Mouse (Mus musculus): ENCODE data around the gene Ppm1k. TPM values are rescaled to one million over a fixed set of nuclear protein-coding genes. Genes with fewer than 3 reads are reported as not detected.

Gene Ppm1k
- polyA plus RNA-seq, 1 experiment: 20.7 TPM

DNA sequence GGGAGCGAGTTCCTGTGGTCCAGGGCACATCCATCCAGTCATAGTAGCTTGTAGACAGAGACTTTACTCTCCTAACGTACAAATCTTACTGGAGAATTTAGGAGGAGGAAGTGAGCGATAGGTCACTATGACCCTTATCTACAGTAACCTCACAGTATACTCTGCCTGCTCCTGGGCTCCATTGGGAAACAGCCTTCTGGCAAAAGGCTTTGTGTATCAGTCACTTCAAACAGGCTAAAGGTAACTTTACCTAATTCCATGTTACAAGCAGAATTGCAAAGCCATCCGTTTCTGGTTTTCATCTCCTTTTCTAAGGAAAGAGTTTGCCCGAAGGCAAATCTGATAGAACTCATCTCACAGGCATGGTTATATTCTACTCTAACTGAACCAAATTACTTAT, 2.6 kb upstream of the Ppm1k start:
- no peak overlapping the region for H3K4me3 ChIP-seq (replicated peaks; ENCODE audit: insufficient read depth, low read depth, low read length)
- H3K4me1 ChIP-seq (ENCODE audit: control insufficient read depth, insufficient read depth, low read length): no peaks in the 10 kb centered on the region
- 95% methylated on average over 5 of the region's 5 CpGs for WGBS
- H3K27me3 ChIP-seq (ENCODE audit: control insufficient read depth, insufficient read depth, low read length): no peaks in the 10 kb centered on the region
- H3K27ac ChIP-seq (ENCODE audit: insufficient read depth, low read length): no peak overlapping the region
- DNase-seq: no peak
- TF ChIP-seq CTCF (IDR thresholded peaks at IDR 0.05; ENCODE audit: borderline replicate concordance, insufficient read depth, low read depth, low read length) (no peak), POLR2A (IDR thresholded peaks at IDR 0.05; ENCODE audit: borderline replicate concordance, insufficient read depth, low read length) (no peak)

DNA sequence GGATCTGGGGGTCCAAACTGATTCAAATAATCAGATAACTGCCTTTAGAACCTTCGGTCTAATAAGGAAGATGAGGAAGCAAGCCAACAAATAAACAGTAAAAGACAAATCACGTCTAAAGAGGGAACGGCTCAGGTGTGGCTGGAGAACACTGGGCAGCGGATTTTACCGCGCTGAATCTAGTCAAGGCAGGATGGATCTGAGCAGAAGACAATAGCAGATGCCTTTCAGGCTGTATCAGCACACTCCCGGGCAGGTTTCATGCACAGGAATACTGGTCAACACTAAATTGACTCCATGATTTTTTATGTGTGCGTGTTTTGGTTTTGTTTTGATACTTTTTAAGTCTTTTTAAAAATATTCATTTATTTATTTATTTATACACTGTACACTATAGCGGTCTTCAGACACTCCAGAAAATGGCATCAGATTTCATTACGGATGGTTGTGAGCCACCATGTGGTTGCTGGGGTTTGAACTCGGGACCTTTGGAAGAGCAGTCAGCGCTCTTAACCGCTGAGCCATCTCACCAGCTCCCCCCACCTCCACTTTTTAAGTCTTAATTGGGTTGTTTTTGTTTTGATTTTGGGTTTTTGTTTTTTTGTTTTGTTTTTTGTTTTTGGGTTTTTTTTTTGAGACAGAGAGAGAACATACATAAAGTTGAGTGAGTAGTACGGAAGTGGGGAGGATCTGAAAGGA, 852 bp upstream of the Ppm1k start:
- H3K27ac ChIP-seq (ENCODE audit: insufficient read depth, low read length): no peak overlapping the region
- no peak for TF ChIP-seq POLR2A (IDR thresholded peaks at IDR 0.05; ENCODE audit: borderline replicate concordance, insufficient read depth, low read length)
- no peak for TF ChIP-seq CTCF (IDR thresholded peaks at IDR 0.05; ENCODE audit: borderline replicate concordance, insufficient read depth, low read depth, low read length)
- 9% methylated on average over 14 of the region's 14 CpGs for WGBS
- peak; percentile 44 to 47 for DNase-seq
- peaks cover 3% of the 10 kb centered on the region; the same call in 1 of the 2 replicates for H3K4me1 ChIP-seq (ENCODE audit: control insufficient read depth, insufficient read depth, low read length)
- no peaks in the 10 kb centered on the region for H3K27me3 ChIP-seq (ENCODE audit: control insufficient read depth, insufficient read depth, low read length)
- peak overlapping the region; percentile 88 for H3K4me3 ChIP-seq (replicated peaks; ENCODE audit: insufficient read depth, low read depth, low read length)

DNA sequence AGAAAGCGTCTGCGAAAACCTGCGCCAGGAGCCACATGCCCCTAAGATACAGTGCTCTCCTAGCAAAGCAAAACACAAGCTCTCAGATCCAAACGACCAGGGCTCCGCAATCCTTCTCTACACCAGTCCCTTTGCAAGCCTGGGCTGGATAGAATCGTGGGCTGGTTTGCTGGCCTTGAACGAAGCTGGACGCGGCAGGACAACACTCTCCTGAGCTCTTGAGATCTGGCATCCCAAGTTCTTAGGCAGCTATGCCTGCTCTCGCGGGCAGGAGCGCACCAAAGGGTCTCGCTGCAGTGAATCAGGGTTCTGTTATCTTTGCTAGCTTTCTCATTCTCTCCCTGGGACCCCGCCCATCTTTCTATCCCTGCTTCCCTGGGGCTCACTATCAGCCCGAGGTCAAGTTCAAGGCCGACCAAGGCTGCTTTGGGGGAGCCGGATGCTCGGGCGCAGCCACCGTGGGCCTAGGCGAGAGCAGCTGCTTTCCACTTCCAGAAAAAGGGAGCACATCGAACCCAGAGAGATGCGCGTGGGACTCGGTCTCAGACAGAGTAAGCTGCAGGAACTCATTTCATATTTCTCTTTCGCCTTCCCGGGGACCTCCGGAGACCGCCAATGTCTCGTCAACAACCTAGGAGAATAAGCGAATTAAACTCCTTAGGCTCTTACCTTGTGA, 519 bp downstream of the Ppm1k start:
- H3K4me1 ChIP-seq (ENCODE audit: control insufficient read depth, insufficient read depth, low read length): peaks cover 3% of the 10 kb centered on the region; the same call in 1 of the 2 replicates
- WGBS: under 1% methylated on average over 31 of the region's 31 CpGs
- TF ChIP-seq CTCF (IDR thresholded peaks at IDR 0.05; ENCODE audit: borderline replicate concordance, insufficient read depth, low read depth, low read length) (no peak), POLR2A (IDR thresholded peaks at IDR 0.05; ENCODE audit: borderline replicate concordance, insufficient read depth, low read length) (no peak)
- DNase-seq: peak; percentile 57 to 69
- H3K4me3 ChIP-seq (replicated peaks; ENCODE audit: insufficient read depth, low read depth, low read length): peak overlapping the region; percentile 88
- peak overlapping the region; percentile 68 for H3K27ac ChIP-seq (ENCODE audit: insufficient read depth, low read length)
- no peaks in the 10 kb centered on the region for H3K27me3 ChIP-seq (ENCODE audit: control insufficient read depth, insufficient read depth, low read length)

DNA sequence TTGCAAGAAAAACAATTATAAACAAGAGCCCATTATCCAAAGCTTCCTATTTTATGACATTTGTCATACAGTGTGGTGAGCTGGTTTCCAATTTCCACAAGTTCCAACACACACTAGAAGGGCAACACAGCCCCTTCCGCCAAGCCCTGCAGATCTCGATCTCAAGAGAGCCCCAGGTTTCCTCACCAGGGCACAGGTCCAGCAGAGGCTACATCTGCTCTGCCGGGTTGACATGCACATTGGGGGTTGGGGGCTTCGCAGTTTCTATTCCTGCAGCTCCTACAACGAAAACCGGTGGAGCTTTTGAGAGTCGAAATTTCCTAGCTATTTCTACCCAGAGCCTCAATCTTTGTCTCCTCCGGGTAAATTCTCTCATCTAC, 1.0 kb downstream of the Ppm1k start:
- H3K4me3 ChIP-seq (replicated peaks; ENCODE audit: insufficient read depth, low read depth, low read length): peak overlapping the region; percentile 88
- 0% methylated on average over 8 of the region's 8 CpGs for WGBS
- DNase-seq: peak in 1 of 2 experiments; percentile 45
- TF ChIP-seq CTCF (IDR thresholded peaks at IDR 0.05; ENCODE audit: borderline replicate concordance, insufficient read depth, low read depth, low read length) (no peak), POLR2A (IDR thresholded peaks at IDR 0.05; ENCODE audit: borderline replicate concordance, insufficient read depth, low read length) (no peak)
- H3K27ac ChIP-seq (ENCODE audit: insufficient read depth, low read length): peak overlapping the region; percentile 68; the same call in 1 of the 2 replicates
- H3K4me1 ChIP-seq (ENCODE audit: control insufficient read depth, insufficient read depth, low read length): peaks cover 3% of the 10 kb centered on the region; the same call in 1 of the 2 replicates
- no peaks in the 10 kb centered on the region for H3K27me3 ChIP-seq (ENCODE audit: control insufficient read depth, insufficient read depth, low read length)

DNA sequence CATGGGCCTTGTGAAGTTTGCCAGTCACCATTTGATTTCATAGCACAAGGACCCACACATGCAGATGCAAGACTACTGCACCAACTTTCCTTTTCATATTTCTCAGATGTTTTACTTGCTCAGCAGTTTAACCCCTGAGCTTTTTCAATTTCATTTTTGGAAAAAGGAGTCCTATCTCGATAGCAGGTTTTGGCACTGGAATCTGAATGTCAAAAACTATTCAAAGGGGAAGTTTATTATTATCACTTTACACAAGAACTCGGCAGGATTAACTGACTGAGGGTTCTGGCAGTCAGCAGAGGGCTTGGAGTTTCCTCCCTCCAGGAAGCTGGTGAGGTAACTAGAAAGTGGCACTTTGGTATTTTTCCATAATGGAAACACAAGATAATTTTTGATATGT, 1.9 kb downstream of the Ppm1k start:
- 8% methylated on average over 2 of the region's 2 CpGs for WGBS
- no peak for TF ChIP-seq POLR2A (IDR thresholded peaks at IDR 0.05; ENCODE audit: borderline replicate concordance, insufficient read depth, low read length)
- no peak for TF ChIP-seq CTCF (IDR thresholded peaks at IDR 0.05; ENCODE audit: borderline replicate concordance, insufficient read depth, low read depth, low read length)
- Histone ChIP-seq H3K27ac (ENCODE audit: insufficient read depth, low read length) (no peak overlapping the region), H3K4me1 (ENCODE audit: control insufficient read depth, insufficient read depth, low read length) (peaks cover 3% of the 10 kb centered on the region; the same call in 1 of the 2 replicates), H3K27me3 (ENCODE audit: control insufficient read depth, insufficient read depth, low read length) (no peaks in the 10 kb centered on the region), H3K4me3 (replicated peaks; ENCODE audit: insufficient read depth, low read depth, low read length) (peak overlapping the region; percentile 45)
- DNase-seq: no peak

DNA sequence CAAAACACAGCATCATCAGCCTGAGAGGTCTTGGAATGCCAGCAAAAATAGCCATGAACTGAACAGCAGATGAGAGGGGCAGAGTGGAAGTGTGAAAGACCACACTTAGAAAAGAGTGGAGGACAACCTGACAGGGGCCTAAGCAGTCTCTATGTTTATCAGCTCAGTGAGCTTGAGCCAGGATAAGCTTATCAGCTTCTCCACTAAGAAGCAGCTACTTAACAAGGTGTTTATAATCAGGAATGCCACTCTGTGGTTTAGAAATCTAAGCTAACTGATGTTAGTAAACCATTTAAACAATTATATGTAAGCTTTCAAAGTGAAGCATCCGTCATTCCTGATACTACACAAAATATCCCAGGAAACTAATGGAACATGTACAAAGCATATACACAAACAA, 3.2 kb downstream of the Ppm1k start:
- 91% methylated on average over 1 of the region's 1 CpGs for WGBS
- Histone ChIP-seq H3K4me1 (ENCODE audit: control insufficient read depth, insufficient read depth, low read length) (peaks cover 3% of the 10 kb centered on the region; the same call in 1 of the 2 replicates), H3K27ac (ENCODE audit: insufficient read depth, low read length) (no peak overlapping the region), H3K27me3 (ENCODE audit: control insufficient read depth, insufficient read depth, low read length) (no peaks in the 10 kb centered on the region), H3K4me3 (replicated peaks; ENCODE audit: insufficient read depth, low read depth, low read length) (no peak overlapping the region)
- DNase-seq: no peak
- TF ChIP-seq CTCF (IDR thresholded peaks at IDR 0.05; ENCODE audit: borderline replicate concordance, insufficient read depth, low read depth, low read length) (no peak), POLR2A (IDR thresholded peaks at IDR 0.05; ENCODE audit: borderline replicate concordance, insufficient read depth, low read length) (no peak)

DNA sequence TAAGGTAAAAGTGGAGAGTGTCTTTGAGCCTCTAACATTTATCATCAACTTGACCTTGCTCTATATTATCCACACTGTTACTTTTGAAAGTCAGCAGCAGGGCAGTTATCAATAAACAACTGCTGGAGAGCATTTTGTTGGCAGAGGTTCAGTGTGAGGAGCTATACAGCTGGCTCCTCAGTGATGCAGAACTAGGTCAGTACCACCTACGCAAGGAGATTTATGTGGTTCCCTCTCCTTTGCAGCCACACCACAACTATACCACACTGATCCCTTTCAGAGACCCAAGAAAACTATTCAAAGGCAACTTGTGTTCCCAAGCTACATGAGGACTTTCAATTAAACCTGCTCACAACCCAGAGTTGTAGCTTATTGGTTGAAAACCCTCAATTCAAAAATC, 3.8 kb downstream of the Ppm1k start:
- no peak for DNase-seq
- TF ChIP-seq POLR2A (IDR thresholded peaks at IDR 0.05; ENCODE audit: borderline replicate concordance, insufficient read depth, low read length): no peak
- no peak for TF ChIP-seq CTCF (IDR thresholded peaks at IDR 0.05; ENCODE audit: borderline replicate concordance, insufficient read depth, low read depth, low read length)
- no peak overlapping the region for H3K27ac ChIP-seq (ENCODE audit: insufficient read depth, low read length)
- WGBS: 38% methylated on average over 1 of the region's 1 CpGs
- peaks cover 3% of the 10 kb centered on the region; the same call in 1 of the 2 replicates for H3K4me1 ChIP-seq (ENCODE audit: control insufficient read depth, insufficient read depth, low read length)
- no peaks in the 10 kb centered on the region for H3K27me3 ChIP-seq (ENCODE audit: control insufficient read depth, insufficient read depth, low read length)
- no peak overlapping the region for H3K4me3 ChIP-seq (replicated peaks; ENCODE audit: insufficient read depth, low read depth, low read length)

DNA sequence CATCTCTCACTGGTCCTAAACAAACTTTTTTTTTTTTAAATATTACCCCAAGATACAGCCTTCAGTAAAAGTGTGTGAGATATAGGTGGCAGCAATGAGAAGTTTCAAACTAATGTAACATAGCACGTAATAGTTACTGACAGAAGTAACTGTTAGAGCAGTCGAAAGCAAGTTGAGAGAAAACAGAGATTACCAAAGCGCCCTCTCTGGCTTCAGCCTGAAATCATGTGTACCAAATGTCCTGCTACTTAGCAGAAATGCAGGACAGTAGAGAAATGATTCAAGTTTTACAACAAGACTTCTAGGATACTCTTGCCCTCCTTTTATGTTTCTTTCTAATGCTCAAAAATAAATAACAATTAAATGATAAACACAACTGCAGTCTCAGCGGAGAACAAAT, 4.3 kb downstream of the Ppm1k start:
- H3K27ac ChIP-seq (ENCODE audit: insufficient read depth, low read length): no peak overlapping the region
- no peaks in the 10 kb centered on the region for H3K27me3 ChIP-seq (ENCODE audit: control insufficient read depth, insufficient read depth, low read length)
- H3K4me1 ChIP-seq (ENCODE audit: control insufficient read depth, insufficient read depth, low read length): peaks cover 3% of the 10 kb centered on the region; the same call in 1 of the 2 replicates
- H3K4me3 ChIP-seq (replicated peaks; ENCODE audit: insufficient read depth, low read depth, low read length): no peak overlapping the region
- 76% methylated on average over 4 of the region's 4 CpGs for WGBS
- no peak for DNase-seq
- TF ChIP-seq CTCF (IDR thresholded peaks at IDR 0.05; ENCODE audit: borderline replicate concordance, insufficient read depth, low read depth, low read length) (no peak), POLR2A (IDR thresholded peaks at IDR 0.05; ENCODE audit: borderline replicate concordance, insufficient read depth, low read length) (no peak)

Measured in cerebellum, adult 2 months (tissue).